Mouse (Mus musculus) erythroblast, embryonic 14.5 days (primary cell): ENCODE measurements around the gene Fam83c. TPM values are rescaled to one million over a fixed set of nuclear protein-coding genes. Genes with fewer than 3 reads are reported as not detected.

ENCODE experiments used
- H3K27me3 ChIP-seq: 2 replicates; pipeline ENCODE4 v1.6.1; 2012; ENCODE audit warnings: inconsistent platforms; ENCODE audit not compliant: control insufficient read depth
- H3K36me3 ChIP-seq: 2 replicates; pipeline ENCODE4 v1.6.1; 2012; ENCODE audit warnings: mild to moderate bottlenecking, inconsistent platforms; ENCODE audit not compliant: control insufficient read depth
- H3K4me1 ChIP-seq: 2 replicates; pipeline ENCODE4 v1.6.1; 2012; ENCODE audit warnings: inconsistent platforms; ENCODE audit not compliant: control insufficient read depth
- H3K4me3 ChIP-seq: replicated peaks from 2 replicates; pipeline ENCODE3; 2012; ENCODE audit warnings: moderate library complexity, mild to moderate bottlenecking, inconsistent platforms
- H3K9me3 ChIP-seq: 2 replicates; pipeline ENCODE4 v1.6.1; 2012; ENCODE audit warnings: low read length, inconsistent platforms, mixed read lengths; ENCODE audit not compliant: control insufficient read depth
- GATA1 ChIP-seq: IDR thresholded peaks from 2 replicates; pipeline ENCODE4 v1.6.1; 2012; ENCODE audit warnings: low read length, inconsistent platforms, mixed read lengths
- TAL1 ChIP-seq: IDR thresholded peaks from 3 replicates; pipeline ENCODE4 v1.6.1; 2012; ENCODE audit warnings: low read length, inconsistent platforms, mixed read lengths
- polyA plus RNA-seq: library from polyadenylated mRNA; stranded (reverse); fragments of >175 nt; gene quantifications from 2 replicates; pipeline ENCODE4 v1.2.3, GENCODE M21; 2012

The Fam83c gene
- not detected in 2 replicates for polyA plus RNA-seq

DNA sequence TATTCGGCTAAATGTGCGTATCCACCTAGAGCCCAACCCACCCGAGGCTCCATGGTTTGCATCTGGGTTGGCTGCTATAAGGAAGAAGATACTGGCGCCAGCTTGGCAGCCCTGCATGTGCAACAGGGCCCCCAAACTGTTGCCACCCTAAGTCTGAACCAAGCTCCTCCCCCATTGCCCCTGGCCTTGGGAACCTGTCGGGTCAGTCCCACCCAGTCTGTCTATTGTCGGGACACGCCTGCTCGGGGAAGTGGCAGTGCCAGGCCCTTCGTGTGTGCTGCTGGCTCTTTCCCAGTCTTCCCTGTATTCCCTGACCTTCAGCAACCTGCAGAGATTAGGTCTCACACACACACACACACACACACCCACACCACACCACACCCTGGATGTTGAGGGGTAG, at the start of gene Fam83c:
TSS of gene Fam83c (minus strand) at position 123 of the 400 bp plus-strand sequence.
- H3K27me3 ChIP-seq = peaks cover 5% of the 10 kb centered on the region
- no peaks in the 10 kb centered on the region for H3K9me3 ChIP-seq
- no peaks in the 10 kb centered on the region for H3K36me3 ChIP-seq
- H3K4me3 ChIP-seq = no peak within 1 kb of the TSS
- no peak for TF ChIP-seq TAL1
- TF ChIP-seq GATA1 = no peak
- H3K4me1 ChIP-seq = peaks cover 2% of the 10 kb centered on the region; the same call in 1 of the 2 replicates

DNA sequence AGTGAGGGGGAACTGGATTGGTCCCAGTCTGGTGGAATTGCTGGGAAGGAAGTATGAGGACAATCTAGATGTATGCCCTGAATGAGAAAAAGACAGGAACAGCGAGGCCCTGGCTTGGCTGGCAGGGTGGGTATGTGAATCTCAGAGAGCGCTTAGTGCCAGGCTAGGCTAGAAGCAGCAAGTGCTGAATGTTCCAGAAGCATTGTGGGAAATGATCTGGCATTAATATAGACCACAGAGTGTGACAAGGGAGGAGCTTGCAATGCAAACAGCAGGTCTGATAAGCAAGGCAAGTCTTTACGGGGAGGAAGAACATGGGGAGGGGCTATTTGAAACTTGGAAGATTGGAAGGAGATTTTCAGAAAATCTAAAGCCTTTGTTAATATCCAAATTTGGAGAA, 47.4 kb upstream of the Fam83c start:
- no peaks in the 10 kb centered on the region for H3K9me3 ChIP-seq
- H3K4me1 ChIP-seq = peaks cover 3% of the 10 kb centered on the region
- H3K36me3 ChIP-seq = peaks cover 41% of the 10 kb centered on the region
- no peak overlapping the region for H3K4me3 ChIP-seq
- TF ChIP-seq TAL1 (no peak), GATA1 (no peak)
- H3K27me3 ChIP-seq = no peaks in the 10 kb centered on the region

- Histone ChIP-seq H3K9me3 (no peaks in the 10 kb centered on the region), H3K27me3 (no peaks in the 10 kb centered on the region), H3K4me3 (no peak overlapping the region), H3K36me3 (peaks cover 36% of the 10 kb centered on the region), H3K4me1 (peaks cover 3% of the 10 kb centered on the region)
- TF ChIP-seq GATA1 (no peak), TAL1 (no peak)
Observed at GRCm38 (mm10) chr2:155878964-155879876, 44.6 kb upstream of the Fam83c start.

GRCm38 (mm10) chr2:155873636-155874035, 39.0 kb upstream of the Fam83c start:
- H3K4me3 ChIP-seq = no peak overlapping the region
- TF ChIP-seq GATA1 (no peak), TAL1 (no peak)
- H3K27me3 ChIP-seq = no peaks in the 10 kb centered on the region
- peaks cover 28% of the 10 kb centered on the region for H3K36me3 ChIP-seq
- H3K4me1 ChIP-seq = no peaks in the 10 kb centered on the region
- no peaks in the 10 kb centered on the region for H3K9me3 ChIP-seq

DNA sequence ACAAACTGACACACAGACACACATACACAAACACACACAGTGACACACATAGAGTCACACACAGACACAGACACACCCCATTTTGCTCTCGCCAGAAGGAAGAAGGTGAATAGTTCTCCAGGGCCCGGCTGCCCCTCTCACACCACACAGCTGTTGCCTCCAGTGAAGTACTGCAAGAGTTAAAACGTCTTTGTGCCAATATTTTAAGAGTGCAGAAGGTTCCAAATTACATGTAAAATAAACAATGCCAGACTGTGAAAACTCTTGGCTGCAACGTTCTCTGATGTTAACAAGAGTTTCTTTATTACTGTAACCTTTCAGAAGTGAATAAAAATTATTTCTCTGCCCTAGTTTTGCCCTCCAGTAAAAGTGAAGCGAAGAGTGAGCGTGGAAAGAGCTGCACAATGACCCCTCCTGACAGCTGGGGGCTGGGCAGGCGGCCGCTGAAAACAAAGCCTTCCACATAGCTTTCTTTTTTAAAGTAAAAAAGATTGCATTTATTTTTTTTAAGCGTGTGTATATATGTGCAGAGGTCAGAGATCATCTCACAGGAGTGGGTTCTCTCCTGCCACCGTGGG, 38.4 kb upstream of the Fam83c start:
- Histone ChIP-seq H3K4me3 (no peak overlapping the region), H3K36me3 (peaks cover 29% of the 10 kb centered on the region), H3K4me1 (no peaks in the 10 kb centered on the region), H3K9me3 (no peaks in the 10 kb centered on the region), H3K27me3 (no peaks in the 10 kb centered on the region)
- TF ChIP-seq TAL1 = no peak

DNA sequence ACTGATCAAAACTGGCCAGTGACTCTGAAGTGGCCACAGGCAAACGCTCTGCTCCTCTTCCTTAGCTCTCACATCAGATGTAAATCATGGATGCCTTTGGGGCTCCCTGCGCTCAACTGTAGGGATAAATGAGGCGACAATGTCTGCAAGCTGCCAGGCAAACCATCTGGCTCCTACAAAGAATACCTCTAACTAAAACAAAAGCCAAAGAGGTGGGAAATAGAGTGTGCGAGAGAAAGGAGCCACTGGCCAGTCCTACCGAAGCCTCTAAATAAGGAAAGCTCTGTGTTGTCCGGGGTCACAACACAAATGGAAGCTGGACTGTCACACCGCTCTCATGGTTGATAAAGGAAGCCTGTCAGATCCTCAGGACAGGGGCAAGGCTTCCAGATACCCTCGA, 37.8 kb upstream of the Fam83c start:
- no peak overlapping the region for H3K4me3 ChIP-seq
- TF ChIP-seq GATA1 = no peak
- no peak for TF ChIP-seq TAL1
- H3K36me3 ChIP-seq = peaks cover 34% of the 10 kb centered on the region
- H3K9me3 ChIP-seq = no peaks in the 10 kb centered on the region
- H3K27me3 ChIP-seq = no peaks in the 10 kb centered on the region
- H3K4me1 ChIP-seq = no peaks in the 10 kb centered on the region

DNA sequence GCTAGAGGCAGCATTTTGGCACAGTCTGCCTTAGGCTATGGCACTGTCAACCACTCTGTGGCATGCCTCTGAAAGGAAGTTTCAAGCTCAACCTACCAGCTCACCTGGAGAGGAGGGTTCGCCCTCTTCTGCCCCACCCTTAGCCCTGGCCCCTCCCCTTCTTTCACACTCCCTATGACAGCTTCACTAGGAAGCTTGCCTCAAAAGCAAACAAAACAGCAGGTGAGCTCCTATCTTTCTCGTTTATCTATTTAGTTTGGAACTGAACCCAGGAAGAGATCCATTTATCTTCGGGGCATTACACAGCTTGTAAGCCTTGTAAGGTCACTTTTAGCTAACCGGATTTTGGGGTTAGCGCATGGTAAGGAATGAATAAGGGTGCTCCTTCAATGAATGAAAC, 35.1 kb upstream of the Fam83c start:
- Histone ChIP-seq H3K4me1 (no peaks in the 10 kb centered on the region), H3K4me3 (no peak overlapping the region), H3K36me3 (peaks cover 25% of the 10 kb centered on the region), H3K9me3 (no peaks in the 10 kb centered on the region), H3K27me3 (no peaks in the 10 kb centered on the region)
- TF ChIP-seq TAL1 = no peak
- TF ChIP-seq GATA1 = no peak

GRCm38 (mm10) chr2:155868320-155868719, 33.7 kb upstream of the Fam83c start:
- no peak overlapping the region for H3K4me3 ChIP-seq
- H3K4me1 ChIP-seq = no peaks in the 10 kb centered on the region
- TF ChIP-seq GATA1 = no peak
- no peak for TF ChIP-seq TAL1
- peaks cover 20% of the 10 kb centered on the region for H3K36me3 ChIP-seq
- no peaks in the 10 kb centered on the region for H3K9me3 ChIP-seq
- no peaks in the 10 kb centered on the region for H3K27me3 ChIP-seq

- H3K4me1 ChIP-seq = no peaks in the 10 kb centered on the region
- H3K4me3 ChIP-seq = no peak overlapping the region
- H3K9me3 ChIP-seq = no peaks in the 10 kb centered on the region
- TF ChIP-seq GATA1 (no peak), TAL1 (no peak)
- H3K27me3 ChIP-seq = no peaks in the 10 kb centered on the region
- H3K36me3 ChIP-seq = peaks cover 17% of the 10 kb centered on the region
Observed at GRCm38 (mm10) chr2:155863301-155863867, 28.7 kb upstream of the Fam83c start.
